Mouse (Mus musculus) CH12.LX (cell line): Measurements from ENCODE around the gene Tulp2.

Experiments
- CHD2 ChIP-seq: IDR thresholded peaks from 2 replicates; pipeline ENCODE4 v1.6.1; 2011; ENCODE audit warnings: low read length, improper control_type of control experiment
- CTCF ChIP-seq, 2 experiments: IDR thresholded peaks in 1 of 2; conservative IDR thresholded peaks in 1 of 2; 2 replicates each; pipeline ENCODE4 v1.5.1; 2011 to 2012; ENCODE audit warnings: low read depth in 2 of 2, low read length in 2 of 2, improper control_type of control experiment in 1 of 2, inconsistent platforms in 1 of 2, mild to moderate bottlenecking in 1 of 2, moderate library complexity in 1 of 2
- EP300 ChIP-seq: IDR thresholded peaks from 2 replicates; pipeline ENCODE4 v1.6.1; 2011; ENCODE audit warnings: low read length, improper control_type of control experiment
- KAT2A ChIP-seq: IDR thresholded peaks from 2 replicates; pipeline ENCODE4 v1.6.1; 2012; ENCODE audit warnings: low read length, improper control_type of control experiment, inconsistent platforms; ENCODE audit not compliant: insufficient replicate concordance
- NRF1 ChIP-seq: IDR thresholded peaks from 2 replicates; pipeline ENCODE4 v1.6.1; 2014; ENCODE audit warnings: low read depth, mild to moderate bottlenecking, inconsistent platforms, low read length, improper control_type of control experiment, moderate library complexity
- PAX5 ChIP-seq: IDR thresholded peaks from 2 replicates; pipeline ENCODE4 v1.6.1; 2012; ENCODE audit warnings: low read length, inconsistent platforms, mixed read lengths
- POLR2A ChIP-seq: IDR thresholded peaks from 2 replicates; pipeline ENCODE4 v1.6.1; 2011; ENCODE audit warnings: low read depth, mild to moderate bottlenecking, improper control_type of control experiment, low read length
- TBP ChIP-seq: conservative IDR thresholded peaks from 2 replicates; pipeline ENCODE4 v1.6.1; 2011; ENCODE audit warnings: low read depth, low read length, improper control_type of control experiment
- UBTF ChIP-seq: IDR thresholded peaks from 2 replicates; pipeline ENCODE4 v1.6.1; 2012; ENCODE audit warnings: low read depth, mild to moderate bottlenecking, inconsistent platforms, low read length, improper control_type of control experiment, moderate library complexity
- ZNF384 ChIP-seq: IDR thresholded peaks from 2 replicates; pipeline ENCODE4 v1.6.1; 2012; ENCODE audit warnings: low read depth, low read length, improper control_type of control experiment, inconsistent platforms

DNA sequence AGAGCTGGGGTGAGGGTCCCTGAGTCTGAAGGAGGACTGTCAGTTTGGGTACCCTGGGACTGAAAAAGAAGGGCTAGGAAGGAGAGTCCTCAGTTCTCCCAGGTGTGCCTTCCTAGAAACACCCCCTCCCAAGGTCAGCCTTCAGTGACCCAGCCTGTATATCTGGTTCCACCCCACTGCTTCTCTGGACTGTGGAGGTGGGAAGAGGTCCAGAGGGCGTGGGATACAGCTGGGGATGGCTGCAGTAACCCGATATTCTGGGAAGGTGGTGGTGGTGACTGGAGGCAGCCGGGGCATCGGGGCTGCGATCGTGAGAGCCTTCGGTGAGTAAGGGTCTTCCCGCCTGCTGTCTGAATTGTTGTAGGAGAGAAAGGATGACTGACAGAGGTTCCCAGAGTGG, 73.1 kb downstream of the Tulp2 start, which contains the start of gene Hsd17b14:
- TF ChIP-seq CTCF (conservative IDR thresholded peaks at IDR 0.05 in 1 of 2, IDR thresholded peaks at IDR 0.05 in 1 of 2; ENCODE audit: low read depth in 2 of 2, low read length in 2 of 2) (no peak), PAX5 (no peak), POLR2A (no peak), CHD2 (no peak), ZNF384 (no peak), UBTF (no peak), EP300 (no peak), NRF1 (no peak), KAT2A (no peak), TBP (no peak)
